Mouse (Mus musculus) layer of hippocampus, postnatal 10 days (tissue): Measurements from ENCODE around the gene 9430097D07Rik. TPM values are rescaled to one million over a fixed set of nuclear protein-coding genes. Genes with fewer than 3 reads are reported as not detected.

Experiments used
- DNase-seq, 2 experiments: peaks; one replicate each; pipeline ENCODE4 v3.0.0; 2021; ENCODE audit warnings: low spot score in 2 of 2
- total RNA-seq, 2 experiments: library from RNA; stranded (reverse); gene quantifications; 2 replicates each; pipeline ENCODE4 v1.2.3; 2021

9430097D07Rik gene
- total RNA-seq, 2 experiments from 2014 or later, result 0.45 to 0.64 TPM

- no peak for DNase-seq
Measured at GRCm38 (mm10) chr2:32568149-32568548, 7.3 kb downstream of the 9430097D07Rik start.

DNA sequence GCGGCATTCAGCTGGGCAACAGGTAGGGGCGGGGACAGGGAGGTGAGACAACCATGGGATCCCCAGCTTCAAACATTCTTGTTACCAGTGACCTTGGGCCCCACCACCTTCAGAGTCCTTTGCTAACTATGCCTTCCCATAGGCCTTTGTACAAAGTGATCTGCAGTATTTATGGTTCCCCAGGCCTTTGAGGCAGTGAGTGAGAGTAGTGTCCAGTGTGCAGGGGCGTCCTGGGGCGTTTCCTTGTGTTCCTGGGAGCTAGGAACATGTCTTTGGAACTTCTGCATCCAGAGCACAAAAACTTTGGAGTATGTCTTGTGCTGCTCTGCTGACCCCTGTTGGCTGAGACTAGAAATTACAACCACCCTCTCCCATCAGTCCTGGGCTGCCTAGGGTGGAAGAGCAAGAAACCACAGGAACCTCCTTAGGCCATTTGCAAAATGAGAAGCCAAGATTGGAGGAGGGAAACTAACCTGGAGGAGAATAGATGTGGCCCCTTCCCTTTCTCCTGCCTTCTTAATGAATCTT is 8.9 kb downstream of the 9430097D07Rik start:
- DNase-seq, result peak; percentile 75 to 81

GRCm38 (mm10) chr2:32559570-32559969 is 15.9 kb downstream of the 9430097D07Rik start:
- peak in 1 of 2 experiments; percentile 54 for DNase-seq

DNA sequence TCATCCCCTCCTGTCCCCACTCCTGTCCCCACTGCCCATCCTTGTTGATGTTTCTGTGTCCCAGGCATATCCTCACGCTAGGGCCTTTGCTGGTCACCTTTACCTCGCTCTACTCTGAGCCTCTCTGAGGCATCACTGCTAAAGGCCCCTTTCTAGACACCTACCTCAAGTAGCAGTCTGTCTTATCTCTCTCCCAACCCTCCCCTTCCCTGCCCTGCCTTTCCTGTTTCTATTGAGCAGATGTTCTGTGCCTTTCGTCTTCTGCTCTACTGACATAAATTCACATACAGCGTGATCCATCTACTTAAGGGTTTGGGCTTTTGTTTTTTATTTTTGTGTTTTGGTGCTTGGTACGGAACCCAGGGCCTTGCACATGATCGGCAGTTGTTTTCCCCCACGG is 19.5 kb downstream of the 9430097D07Rik start:
- no peak for DNase-seq

DNA sequence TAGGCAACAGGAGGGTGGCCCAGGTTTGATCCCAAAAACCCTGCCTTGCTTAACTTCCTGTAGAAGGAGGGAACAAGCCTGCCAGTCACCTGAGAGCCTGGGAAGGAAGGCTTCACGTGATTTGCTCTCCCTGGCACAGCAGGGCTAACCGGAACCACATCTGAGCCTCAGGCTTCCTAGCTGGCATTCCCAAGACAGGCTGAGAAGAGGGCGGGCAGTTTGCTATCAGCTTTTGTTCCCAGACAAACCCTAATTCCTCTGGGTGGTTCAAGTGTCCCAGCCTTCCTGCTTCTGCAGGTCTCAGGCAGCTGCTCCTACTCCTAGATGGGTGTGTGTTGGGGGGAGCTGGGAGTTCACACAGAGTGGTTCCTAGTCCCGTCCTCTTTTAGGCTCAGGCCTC is 20.0 kb downstream of the 9430097D07Rik start:
- no peak for DNase-seq

DNA sequence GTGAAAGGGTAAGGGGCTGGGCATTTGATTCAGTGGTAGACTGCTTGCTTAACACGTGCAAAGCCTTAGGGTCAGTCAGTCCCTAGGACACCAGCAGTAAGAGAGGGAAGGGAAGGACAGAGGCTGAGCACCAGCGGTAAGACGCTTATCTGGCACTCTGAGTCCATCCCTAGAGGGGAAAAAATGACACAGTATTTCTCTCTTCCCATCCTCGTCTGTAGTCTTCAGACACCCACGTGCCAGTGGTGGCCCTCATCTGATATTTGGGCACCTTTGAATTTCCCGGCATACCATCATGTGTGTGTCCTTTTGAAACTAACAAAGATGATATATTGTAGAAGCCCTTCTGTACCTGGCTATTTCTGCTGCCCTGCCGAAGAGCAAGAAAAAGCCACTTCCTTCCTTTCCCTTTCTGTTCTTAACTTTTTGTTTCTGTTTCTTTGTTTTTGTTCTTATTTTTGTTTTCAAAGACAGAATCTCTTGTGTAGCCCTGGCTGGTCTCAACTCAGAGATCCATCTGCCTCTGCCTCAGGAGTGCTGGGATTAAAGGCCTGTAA is 21.8 kb downstream of the 9430097D07Rik start:
- no peak for DNase-seq

GRCm38 (mm10) chr2:32551236-32551635 is 24.2 kb downstream of the 9430097D07Rik start:
- no peak for DNase-seq

- DNase-seq, result peak in 1 of 2 experiments; percentile 50
Measured at GRCm38 (mm10) chr2:32549764-32550163, 25.7 kb downstream of the 9430097D07Rik start.

- no peak for DNase-seq
Measured at GRCm38 (mm10) chr2:32549171-32549570, 26.3 kb downstream of the 9430097D07Rik start.

DNA sequence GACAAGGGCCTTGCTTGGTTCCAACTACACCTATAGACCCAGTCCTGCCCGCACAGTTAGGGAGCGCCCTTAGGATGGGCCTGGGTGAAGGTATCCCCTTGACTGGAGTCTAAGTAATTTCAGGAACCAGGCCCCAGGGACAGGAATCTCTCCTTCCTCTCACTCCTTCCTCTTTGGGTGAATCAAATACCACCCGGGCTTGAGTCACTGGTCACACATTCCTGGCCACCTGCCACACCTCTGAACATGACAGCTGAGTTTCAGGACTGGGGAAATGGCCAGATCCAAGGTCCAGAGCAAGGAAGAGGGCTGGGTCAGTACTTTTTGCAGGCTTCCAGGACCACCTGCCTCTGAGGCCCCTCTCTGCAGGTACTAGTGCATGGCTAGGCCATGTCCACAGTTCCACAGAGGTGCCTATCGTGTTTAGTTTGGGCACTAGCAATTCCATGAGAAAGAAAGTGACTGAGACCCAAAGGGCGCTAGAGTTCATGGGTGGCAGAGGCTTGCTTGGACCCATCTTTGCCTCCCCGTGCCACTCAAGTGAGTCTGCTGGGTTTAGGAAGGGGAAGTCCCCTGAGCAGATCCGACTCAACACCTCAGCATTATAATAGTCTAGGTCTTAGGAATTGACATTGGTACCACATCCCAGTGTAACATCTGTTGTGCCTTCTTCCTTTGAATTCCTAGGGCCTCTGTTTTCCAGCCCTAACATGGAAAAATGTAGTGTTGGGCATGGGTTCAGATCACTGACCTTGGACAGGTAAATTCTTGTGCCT is 27.3 kb downstream of the 9430097D07Rik start:
- DNase-seq, result no peak

DNA sequence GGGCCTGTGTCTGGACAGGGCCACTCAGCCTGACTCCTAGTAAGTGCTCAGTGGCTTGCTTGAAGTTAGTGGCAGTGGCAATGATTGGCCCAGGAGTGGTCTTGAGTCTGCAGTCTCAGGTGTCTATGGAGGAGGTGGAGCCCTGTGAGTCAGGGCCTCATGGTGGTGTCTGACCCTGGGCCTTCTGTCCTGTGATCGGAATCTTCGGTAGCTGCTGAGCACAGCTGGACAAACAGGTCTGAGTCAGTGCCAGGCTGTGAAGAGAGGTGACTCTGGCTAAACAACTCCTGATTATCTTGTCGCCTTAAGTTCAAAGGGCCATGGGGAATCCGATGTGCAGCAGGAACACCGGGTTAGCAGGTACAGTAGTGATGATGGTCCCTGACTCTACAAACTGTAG is 28.1 kb downstream of the 9430097D07Rik start:
- DNase-seq, result no peak

- no peak for DNase-seq
Measured at GRCm38 (mm10) chr2:32546951-32547350, 28.5 kb downstream of the 9430097D07Rik start.

DNA sequence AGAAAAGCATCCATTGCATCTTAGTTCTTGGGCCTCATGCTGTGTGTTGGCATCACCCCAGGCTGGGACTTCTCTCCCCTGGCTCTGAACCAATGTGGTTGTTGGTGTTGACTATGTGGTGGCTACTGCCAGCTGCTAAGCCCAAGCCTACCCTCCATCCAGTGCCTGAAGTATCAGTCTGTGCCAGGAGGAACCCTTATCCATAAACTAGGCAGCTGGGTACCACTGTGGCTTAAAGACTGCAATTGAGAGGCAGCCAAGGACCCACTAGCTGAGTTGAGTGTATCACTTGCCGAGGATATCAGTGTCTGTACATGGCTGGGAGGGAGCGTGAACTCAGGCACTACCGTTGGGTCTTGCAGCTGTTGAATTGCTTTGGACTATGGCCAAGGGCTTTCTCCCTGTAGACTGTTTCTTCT is 32.4 kb downstream of the 9430097D07Rik start:
- DNase-seq, result peak in 1 of 2 experiments; percentile 49

GRCm38 (mm10) chr2:32541986-32542573 is 33.4 kb downstream of the 9430097D07Rik start:
- no peak for DNase-seq

DNA sequence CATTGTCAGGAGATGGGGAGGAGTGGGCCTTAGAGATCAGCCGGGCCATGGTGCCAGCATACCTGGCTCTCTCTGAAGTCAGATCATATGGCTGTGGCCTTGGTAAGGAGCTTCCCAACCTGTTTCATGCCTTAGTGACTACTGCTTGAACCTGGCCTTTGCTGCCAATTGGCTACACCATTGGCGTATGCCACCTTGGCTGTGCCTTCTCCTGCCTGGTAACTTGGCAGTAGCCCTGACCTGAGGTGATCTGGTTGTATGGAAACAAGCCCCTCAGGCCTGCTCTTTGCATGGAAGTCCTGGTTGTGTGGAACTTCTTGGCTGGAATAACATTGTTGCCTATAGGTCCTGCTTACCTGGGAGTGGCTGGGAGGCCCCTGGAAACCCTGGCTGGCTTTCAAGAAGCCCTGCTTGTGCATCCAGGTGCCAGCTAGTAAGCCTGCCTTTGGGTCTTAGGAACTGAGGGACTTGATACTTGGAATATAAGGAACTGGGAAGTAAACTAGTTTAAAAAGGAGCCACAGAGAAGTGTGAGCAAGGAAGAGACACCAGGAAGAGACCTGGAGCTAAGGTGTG is 34.1 kb downstream of the 9430097D07Rik start:
- DNase-seq, result no peak

DNA sequence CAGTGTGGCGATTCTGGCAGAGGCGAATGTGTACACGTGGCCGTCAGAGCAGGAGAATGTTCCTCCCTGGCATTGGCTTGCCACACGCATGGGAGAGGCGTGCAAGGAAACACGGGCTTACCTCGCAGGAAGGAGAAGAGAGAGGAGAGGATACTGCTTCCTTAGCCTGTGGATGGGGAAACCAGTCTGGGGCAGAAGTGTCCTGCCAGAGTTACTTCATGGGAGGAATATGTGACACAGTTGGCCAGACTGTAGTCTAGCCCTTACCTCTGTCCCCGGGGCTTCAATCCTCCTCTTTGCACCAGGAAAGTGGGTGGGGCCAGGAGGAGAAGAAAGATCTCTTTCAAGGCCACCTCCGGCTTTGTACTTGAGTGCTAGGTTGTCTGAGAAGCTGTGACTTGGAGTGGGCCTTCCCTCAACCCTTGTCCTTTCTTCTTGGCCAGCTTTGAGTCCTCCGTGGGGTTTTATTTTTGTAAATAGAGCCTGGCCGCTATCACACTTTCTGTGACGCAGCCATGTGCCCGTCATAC is 36.0 kb downstream of the 9430097D07Rik start:
- no peak for DNase-seq

DNA sequence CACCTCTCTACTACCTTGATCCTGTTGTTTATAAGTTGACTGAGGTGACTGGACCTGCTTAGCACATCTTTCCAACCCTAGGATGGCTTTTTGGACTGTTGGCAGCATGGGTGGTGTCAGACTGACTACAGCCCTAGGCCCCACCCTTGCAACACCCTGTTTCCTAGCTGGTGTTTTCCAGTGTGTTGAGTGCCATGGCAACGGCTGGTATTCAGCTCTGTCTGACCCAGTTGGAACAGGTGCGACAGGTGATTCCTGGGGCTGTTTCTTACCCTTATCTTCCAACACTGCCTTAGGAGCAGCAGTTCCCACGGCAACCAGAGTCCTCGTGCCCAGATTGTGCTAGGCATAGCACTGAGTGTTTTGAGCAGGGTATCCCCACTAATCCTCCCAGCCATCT is 37.0 kb downstream of the 9430097D07Rik start:
- DNase-seq, result no peak

GRCm38 (mm10) chr2:32537941-32538340 is 37.5 kb downstream of the 9430097D07Rik start:
- DNase-seq, result no peak

DNA sequence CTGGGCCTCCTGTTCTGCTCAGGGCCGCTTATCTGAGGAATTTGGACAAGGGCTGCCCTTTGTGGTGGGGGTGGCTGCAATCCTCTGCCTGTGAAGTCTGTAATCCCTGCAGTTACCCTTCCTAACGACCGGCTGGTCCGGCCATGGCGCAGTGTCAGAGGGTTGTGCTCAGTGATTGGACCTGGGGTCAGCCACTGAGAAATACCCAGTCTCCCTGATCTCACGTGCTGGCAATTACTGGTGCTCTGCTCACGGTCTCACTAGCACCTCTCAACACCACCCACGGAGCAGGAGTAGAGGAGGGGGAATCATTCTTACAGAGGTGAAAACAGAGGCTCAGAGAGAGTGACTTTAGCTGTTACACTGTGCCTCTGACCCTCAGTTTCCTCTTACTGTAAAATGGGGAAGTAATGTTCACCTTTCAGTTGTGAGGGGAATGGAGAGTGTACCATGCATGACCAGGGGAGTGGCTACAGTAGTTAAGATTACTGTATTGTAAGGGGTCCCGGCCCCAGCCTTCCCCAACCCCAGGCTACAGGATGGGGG is 38.1 kb downstream of the 9430097D07Rik start:
- DNase-seq, result no peak

GRCm38 (mm10) chr2:32536634-32537359 is 38.7 kb downstream of the 9430097D07Rik start:
- DNase-seq, result peak; percentile 52 to 66
